Mouse (Mus musculus): ENCODE data around the gene Slc9a9.
"Not testable (repeated sequence)": the region's sequence is repeated elsewhere in the genome, so short reads cannot be mapped to it uniquely, and the experiment has no call there.

The Slc9a9 gene

GRCm38 (mm10) chr9:94669791-94670577 is at the start of gene Slc9a9:
Slc9a9 (plus strand) TSS chr9:94669909.
- peak; percentile 65 for DNase-seq (ENCODE audit: low spot score)

DNA sequence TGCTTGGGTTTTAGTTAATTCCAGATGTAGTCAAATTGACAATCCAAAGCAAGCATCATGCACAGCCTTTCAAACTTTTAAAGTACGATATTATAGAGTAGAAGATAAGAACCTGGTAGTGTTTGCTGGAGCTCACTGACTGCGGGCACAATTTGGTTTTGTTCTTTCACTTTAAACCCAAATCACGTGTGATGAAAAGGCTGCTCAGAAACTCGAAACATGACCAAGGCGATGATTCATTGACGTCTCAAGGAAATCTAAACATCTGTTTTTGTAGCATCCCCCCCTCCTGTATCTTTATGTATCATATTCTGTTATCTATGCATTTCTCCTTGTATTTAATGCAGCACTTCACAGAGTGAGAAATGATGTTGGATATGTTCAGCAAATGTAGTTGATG is 49.4 kb upstream of the Slc9a9 start:
- DNase-seq (ENCODE audit: low spot score), result no peak

DNA sequence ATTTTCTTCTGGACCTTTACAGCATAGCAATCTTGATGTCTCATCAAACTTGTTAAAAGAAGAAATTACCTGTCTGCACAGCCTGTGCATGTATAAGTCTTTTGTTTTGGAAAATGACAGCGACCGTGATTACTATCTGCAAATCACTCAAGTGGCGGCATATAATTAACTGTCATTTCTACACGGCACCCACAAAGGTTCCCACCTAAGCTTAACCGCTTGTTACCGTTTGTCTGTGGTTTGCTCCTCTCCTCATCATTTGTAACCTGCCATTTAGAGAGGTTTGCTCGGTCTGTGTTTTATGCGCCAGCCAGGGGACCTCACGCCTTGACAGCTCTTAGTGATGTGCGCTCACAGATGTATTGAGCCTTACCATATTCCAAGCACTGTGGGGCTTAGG is 48.9 kb upstream of the Slc9a9 start:
- DNase-seq (ENCODE audit: low spot score), result no peak

DNA sequence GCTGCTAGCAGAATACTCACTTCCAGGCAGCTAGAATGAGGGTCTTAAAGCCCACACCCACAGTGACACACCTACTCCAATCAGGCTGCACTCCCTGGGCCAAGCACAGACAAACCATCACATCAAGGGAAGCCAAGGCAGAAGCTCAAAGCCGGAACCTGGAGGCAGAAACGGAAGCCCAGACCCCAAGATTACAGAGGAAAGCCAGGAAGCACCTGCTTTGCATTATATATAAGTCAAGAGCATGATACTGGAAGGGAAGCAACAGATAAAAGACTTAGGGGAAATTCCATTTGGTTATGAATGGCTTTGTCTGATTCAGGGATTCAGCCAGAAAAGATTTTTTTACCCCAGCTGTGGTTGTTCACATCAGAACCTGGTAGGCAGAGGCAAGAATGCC is 47.8 kb upstream of the Slc9a9 start:
- no peak for DNase-seq (ENCODE audit: low spot score)

- DNase-seq (ENCODE audit: low spot score), result no peak
These were observed 43.0 kb upstream of the Slc9a9 start for GRCm38 (mm10) chr9:94626737-94627136.

GRCm38 (mm10) chr9:94628948-94629347 is 40.8 kb upstream of the Slc9a9 start:
- no peak for DNase-seq (ENCODE audit: low spot score)

DNA sequence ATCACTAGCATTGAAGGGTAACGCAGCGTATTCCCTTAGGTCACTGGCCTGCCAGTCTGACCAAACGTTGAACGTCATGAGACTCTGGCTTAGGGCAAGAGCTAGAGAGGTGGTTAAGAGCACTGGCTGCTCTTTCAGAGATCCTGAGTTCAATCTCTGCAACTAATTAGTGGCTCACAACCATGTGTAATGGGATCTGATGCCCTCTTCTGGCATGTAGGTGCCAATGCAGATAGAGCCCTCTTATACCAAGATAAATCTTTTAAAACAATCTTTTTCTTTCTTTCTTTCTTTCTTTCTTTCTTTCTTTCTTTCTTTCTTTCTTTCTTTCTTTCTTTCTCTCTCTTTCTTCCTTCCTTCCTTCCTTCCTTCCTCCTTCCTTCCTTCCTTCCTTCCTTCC is 35.4 kb upstream of the Slc9a9 start:
- not testable (repeated sequence) for DNase-seq (ENCODE audit: low spot score)

GRCm38 (mm10) chr9:94645631-94646030 is 24.1 kb upstream of the Slc9a9 start:
- DNase-seq (ENCODE audit: low spot score), result no peak

- no peak for DNase-seq (ENCODE audit: low spot score)
These were observed 22.3 kb upstream of the Slc9a9 start for GRCm38 (mm10) chr9:94647425-94647824.

- no peak for DNase-seq (ENCODE audit: low spot score)
These were observed 19.7 kb upstream of the Slc9a9 start for GRCm38 (mm10) chr9:94649991-94650390.

DNA sequence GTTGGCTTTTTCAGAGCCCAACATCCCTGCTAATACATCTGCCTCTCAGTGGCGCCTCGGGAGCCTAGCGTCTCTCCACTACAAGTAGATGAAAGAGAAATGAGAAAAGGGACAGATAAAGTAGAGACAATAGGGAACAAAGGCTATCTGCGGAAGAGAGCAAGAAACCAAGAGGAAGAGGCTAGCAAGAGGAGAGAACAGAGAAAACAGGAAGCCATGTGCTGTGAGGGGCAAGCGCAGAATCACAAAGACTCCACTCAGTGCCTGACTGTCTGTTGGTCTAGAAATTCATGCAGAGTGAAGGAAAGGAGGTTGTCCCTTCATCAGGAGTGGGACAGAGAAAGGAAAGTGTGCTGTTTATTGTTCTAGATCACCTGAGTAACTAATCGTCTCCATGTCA is 16.5 kb upstream of the Slc9a9 start:
- no peak for DNase-seq (ENCODE audit: low spot score)

DNA sequence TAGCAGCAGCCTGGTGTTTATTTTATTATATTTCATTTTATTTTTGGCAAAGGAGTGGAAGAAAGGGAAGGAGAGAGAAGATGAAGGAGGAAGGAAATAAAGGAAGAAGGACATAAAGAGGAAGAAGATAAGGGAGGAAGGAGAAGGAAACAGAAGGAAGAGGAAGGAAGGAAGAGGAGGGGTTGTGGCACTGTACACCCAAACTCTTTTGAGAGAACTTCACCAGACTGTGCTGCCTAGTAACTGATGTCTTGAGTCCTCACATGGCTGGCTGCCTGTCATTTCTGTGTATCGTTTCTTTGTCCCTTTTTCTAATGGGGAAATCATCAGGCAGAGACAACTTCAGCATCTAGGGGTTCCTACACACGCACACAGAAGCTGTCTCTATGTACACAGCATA is 15.9 kb upstream of the Slc9a9 start:
- no peak for DNase-seq (ENCODE audit: low spot score)

- DNase-seq (ENCODE audit: low spot score), result no peak
These were observed 13.4 kb upstream of the Slc9a9 start for GRCm38 (mm10) chr9:94656265-94656664.

DNA sequence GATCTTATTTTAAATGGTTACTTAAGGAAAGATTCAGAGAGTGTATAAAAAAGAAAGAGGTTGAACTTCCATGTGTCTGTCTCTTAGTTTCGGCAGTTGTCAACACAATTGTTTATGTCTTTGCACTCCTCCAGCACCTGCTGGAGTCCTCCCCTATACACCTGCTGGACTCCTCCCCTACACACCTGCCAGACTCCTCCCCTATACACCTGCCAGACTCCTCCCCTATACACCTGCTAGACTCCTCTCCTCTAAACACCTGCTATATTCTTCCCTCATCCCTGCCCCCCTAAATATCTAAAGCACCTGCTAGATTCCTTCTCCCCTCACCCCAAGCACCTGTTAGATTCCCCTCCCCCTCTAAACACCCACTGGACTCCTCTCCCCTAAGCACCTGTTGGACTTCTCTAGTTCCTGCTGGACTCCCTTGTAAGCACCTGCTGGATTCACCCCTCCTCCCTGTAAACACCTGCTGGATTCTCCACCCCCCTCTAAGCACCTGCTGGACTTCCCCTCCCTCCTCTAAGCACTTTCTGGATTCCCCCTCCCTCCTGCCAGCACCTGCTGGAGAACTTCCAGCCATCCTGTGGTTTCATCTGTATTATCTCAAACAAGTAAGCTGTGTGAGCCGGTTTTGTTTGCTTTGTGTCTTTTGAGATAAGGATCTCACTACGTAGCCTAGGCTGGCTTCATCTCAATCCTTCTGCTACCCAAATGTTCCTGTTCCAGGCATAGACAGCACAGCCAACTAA is 10.1 kb upstream of the Slc9a9 start:
- DNase-seq (ENCODE audit: low spot score), result no peak

GRCm38 (mm10) chr9:94661768-94662167 is 7.9 kb upstream of the Slc9a9 start:
- no peak for DNase-seq (ENCODE audit: low spot score)

DNA sequence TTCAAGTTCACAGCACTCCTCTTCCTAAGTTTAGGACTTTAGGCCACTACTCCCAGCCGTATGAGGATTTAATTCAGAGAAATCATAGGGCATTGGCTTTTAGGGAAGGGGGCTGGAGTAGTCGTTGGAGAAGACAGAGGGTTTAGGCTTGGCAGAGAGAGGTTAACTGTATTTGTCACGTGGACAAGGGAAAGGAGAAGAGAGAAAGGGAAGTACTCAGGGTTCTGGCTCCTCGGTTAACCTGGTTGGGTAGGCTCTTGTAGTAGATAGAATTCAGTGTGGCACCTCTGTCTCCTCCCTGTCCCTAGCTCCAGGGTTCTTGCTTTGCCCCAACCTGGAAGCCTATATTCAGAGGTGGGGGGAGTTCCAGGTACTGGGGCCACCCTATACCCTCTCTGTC is 4.5 kb upstream of the Slc9a9 start:
- no peak for DNase-seq (ENCODE audit: low spot score)

GRCm38 (mm10) chr9:94668589-94668988 is 1.1 kb upstream of the Slc9a9 start:
- DNase-seq (ENCODE audit: low spot score), result peak; percentile 73

GRCm38 (mm10) chr9:94670704-94671103 is 995 bp downstream of the Slc9a9 start:
- no peak for DNase-seq (ENCODE audit: low spot score)

- DNase-seq (ENCODE audit: low spot score), result no peak
These were observed 5.0 kb downstream of the Slc9a9 start for GRCm38 (mm10) chr9:94674704-94675103.

- no peak for DNase-seq (ENCODE audit: low spot score)
These were observed 8.4 kb downstream of the Slc9a9 start for GRCm38 (mm10) chr9:94678021-94678655.

GRCm38 (mm10) chr9:94680468-94681094 is 10.9 kb downstream of the Slc9a9 start:
- DNase-seq (ENCODE audit: low spot score), result no peak

DNA sequence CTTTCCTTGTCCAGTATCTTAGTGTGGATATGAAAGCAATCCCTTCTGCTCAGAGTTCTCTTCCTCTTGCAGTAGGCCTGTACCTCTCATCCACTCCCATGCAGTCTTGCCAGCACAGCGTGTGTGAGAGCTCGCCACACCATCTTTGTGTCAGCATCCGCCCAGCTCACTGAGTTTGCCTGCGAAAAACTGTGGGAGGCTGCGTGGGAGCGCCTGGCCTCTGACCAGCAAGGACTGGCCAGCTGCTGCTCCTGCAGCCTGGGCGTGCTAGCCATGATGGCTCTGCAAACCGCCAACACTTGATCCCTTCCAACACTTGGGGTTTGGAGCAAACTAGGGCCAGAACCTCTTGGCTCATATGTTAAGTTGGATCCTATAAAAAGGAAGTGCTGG is 11.4 kb downstream of the Slc9a9 start:
- peak; percentile 34 for DNase-seq (ENCODE audit: low spot score)

- no peak for DNase-seq (ENCODE audit: low spot score)
These were observed 12.6 kb downstream of the Slc9a9 start for GRCm38 (mm10) chr9:94682260-94682659.
